Mouse (Mus musculus) cerebellum, postnatal 25 days (tissue): ENCODE data around the gene Rilp.
"Not testable (repeated sequence)": the region's sequence is repeated elsewhere in the genome, so short reads cannot be mapped to it uniquely, and the experiment has no call there.

Experiments
- DNase-seq, 2 experiments: peaks; one replicate each; pipeline ENCODE4 v3.0.0; 2021; ENCODE audit warnings: mixed read lengths in 2 of 2

Gene Rilp

DNA sequence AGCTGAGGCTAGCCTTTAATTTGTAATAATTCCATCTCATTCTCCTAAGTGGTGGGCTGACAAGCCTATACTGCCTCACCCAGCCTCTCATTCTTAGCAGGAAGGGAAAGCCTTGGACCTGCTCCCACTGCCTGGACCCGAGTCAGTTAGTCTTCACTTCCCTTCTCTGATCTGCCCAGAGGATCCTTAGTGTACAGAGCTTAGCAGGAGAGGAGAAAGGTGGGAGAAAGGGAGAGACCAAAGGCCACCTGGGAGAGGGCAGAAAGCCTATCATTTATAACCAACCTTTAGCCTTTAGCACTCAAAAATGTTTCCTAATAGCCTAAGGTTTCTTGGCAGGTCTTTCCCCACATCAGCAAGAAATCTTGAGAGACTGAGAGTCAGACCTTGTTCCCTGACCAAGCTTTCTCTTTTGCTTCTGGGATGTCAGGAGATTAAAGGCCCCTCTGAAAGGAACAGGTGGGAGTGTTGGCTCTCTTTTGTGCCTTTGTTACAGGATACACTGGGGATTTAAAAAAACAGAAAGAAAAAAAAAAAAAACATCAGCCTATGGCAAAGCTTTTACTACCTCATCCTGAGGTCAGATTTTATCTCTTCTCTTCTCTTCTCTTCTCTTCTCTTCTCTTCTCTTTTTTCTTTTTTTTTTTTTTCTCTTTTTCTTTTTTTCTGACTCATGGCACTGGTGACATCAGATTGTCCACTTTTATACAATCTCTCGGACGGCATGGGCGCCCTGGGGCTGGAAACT is 24.6 kb downstream of the Rilp start:
- peak; percentile 61 to 68 for DNase-seq

DNA sequence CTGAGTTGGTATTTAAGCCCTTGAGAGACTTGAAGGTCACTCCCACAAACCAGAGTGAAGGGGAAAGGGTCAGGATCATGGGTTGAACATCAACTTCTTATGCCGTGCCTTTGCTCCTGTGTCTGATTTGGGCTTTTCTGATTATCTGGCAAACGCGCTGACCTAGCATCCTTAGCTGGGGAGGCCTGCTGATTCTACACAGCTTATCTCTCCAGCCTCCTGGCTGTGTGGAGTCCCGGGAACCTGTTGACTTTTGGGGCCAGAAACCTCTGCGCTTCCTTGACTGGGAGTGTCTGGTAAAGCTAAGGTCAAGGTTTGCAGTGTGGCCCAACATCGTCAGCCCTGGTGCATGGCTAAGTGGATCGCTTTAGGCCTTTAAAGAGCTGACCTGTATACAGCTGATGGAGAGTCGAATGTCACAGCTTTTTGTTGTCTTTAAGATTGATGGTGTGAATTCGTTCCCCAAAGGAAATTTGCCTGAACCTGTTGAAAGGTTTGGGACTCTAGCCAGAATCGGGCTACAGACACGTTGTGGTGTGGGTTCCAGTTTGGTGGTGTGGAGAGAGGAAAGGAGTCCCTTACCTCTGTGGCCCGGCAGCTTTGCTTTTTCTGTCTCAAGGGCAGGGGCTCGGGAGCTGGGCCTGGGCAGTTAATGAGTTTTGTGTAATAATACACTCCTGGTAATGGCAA is 25.4 kb downstream of the Rilp start:
- peak; percentile 56 for DNase-seq

DNA sequence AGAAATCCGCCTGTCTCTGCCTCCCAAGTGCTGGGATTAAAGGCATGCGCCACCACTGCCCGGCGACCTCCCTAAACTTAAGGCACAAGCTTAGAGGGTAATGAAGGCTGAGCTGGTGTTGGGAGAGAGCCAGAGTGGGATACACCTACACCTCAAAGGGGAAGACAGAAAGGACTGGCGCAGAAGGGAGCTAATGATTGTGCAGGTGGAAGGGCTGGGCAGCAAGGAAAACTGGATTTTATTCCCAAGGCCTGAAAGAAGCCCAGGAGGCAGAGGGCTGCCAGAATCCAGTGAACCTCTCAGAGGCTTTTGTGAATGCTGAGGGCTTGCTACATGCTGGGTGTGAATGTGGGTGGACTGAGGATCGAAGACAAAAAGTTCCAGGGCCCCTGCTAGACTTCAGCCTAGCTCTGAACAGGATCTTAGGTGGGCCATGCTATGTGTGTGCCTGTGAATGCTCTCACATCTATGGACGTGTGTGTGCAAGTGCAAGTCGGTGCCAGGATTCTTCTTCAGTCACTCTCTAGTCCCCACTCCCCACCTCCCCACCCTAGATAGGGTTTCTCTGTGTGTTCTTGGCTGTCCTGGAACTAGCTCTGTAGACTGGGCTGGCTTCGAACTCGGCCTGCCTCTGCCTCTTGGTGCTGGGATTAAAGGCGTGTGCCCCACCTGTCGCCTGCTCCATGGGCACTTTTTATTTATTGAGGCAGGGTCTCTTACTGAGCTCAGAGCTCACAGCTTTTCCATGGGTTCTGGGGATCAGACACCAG is 26.5 kb downstream of the Rilp start:
- DNase-seq, result no peak

- DNase-seq, result no peak
Measured at GRCm38 (mm10) chr11:75537025-75537414, 27.1 kb downstream of the Rilp start.

GRCm38 (mm10) chr11:75537491-75538183 is 27.7 kb downstream of the Rilp start:
- peak; percentile 68 to 76 for DNase-seq

GRCm38 (mm10) chr11:75538184-75538969 is 28.5 kb downstream of the Rilp start:
- DNase-seq, result peak; percentile 55 to 56

- peak; percentile 40 to 54 for DNase-seq
Measured at GRCm38 (mm10) chr11:75538970-75539299, 29.0 kb downstream of the Rilp start.

- peak in 1 of 2 experiments; percentile 46 for DNase-seq
Measured at GRCm38 (mm10) chr11:75540209-75540608, 30.3 kb downstream of the Rilp start.

- peak; percentile 61 to 68 for DNase-seq
Measured at GRCm38 (mm10) chr11:75540710-75541581, 31.1 kb downstream of the Rilp start.

DNA sequence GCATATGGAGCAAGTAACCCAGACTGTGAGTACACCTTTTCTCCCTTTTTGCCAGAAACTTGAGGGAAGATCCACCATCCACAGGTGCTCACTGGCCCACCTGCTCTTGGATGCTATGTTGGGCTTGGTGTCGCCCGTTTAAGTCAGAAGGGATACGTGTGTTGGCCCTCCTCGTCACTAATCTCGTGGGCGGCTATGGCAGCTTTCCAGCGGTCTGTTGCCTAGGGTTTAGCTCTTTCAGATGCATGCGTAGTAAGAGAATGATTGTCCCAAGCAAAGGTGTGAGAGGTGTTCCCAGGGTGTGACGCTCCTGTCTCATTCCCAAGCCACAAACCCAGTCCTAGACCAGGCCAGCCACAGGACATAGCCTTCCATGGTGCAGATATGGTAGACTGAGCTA is 34.8 kb downstream of the Rilp start:
- peak; percentile 60 to 74 for DNase-seq

- DNase-seq, result no peak
Measured at GRCm38 (mm10) chr11:75546057-75546456, 36.2 kb downstream of the Rilp start.

GRCm38 (mm10) chr11:75549658-75550111 is 39.8 kb downstream of the Rilp start:
- DNase-seq, result peak; percentile 57 to 63

GRCm38 (mm10) chr11:75550200-75550946 is 40.5 kb downstream of the Rilp start:
- peak in 1 of 2 experiments; percentile 41 for DNase-seq

DNA sequence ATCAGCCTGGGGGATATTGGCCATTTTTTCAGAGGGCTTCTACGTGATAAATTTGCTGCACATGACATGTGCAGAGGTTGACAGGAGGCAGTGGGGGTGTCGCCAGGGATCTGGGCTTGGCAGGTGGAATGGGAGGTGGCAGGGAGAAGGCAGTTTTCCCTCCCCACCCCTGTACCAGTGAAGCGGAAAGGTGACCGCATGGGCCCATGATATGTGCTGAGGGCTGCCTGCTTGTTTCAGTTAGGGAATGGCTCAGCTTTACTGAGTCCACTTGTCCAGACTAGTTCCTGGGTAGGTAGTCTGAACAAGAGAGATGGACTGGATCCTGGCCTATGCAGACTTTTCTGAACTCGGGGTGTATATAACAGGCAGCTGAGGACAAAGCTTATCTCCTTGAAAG is 41.4 kb downstream of the Rilp start:
- DNase-seq, result peak; percentile 47 to 49

DNA sequence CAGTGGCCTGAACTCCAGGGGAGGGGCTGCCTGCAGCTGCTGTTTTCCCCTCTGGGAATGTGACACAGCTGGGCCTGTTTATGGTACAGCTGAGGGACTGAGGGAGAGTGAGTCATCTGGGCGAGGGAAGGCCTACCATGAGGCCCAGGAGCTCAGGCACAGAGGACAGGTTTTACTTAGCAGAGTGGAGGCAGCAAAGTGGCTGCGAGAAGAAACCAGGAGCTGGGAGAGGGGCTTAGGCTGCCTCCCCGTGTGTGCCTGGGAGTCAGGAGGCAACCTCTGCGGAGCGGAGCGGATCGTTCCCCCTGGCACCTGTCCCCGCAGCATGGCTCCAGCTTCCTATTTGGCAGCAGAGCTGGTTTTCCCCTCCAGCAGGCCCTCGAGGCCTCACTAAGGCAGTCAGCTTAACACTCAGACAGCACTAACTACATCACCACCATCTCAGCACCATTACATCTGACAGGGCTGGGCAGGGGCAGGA is 42.1 kb downstream of the Rilp start:
- DNase-seq, result peak; percentile 87 to 89

DNA sequence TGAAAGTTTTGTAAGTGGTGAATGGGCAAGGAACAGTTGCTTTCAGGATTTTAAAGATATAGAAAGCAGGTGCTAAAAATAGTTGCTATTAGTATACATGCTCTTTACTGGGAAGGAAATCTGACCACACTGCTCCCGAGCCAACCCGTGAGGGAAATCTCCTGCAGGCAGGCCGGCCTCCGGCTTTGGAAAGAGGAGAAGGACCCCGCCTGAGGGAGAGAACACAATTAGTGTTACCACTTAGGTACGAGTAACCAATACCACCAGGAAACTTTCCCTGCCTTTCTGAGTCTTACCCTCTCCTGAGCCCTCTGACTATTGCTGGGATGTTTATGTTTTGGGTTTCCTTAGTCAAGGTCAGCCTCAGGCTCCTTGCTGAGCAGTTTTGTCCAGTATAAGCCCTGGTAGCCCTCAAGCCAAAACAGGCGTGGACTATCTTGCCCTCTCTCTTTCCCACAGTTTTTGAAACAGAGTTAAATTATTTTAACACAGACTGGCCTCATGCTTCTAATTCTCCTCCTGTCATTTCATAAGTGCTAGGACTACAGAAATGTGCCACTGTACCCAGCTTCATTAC is 43.1 kb downstream of the Rilp start:
- peak in 1 of 2 experiments; percentile 34 for DNase-seq

DNA sequence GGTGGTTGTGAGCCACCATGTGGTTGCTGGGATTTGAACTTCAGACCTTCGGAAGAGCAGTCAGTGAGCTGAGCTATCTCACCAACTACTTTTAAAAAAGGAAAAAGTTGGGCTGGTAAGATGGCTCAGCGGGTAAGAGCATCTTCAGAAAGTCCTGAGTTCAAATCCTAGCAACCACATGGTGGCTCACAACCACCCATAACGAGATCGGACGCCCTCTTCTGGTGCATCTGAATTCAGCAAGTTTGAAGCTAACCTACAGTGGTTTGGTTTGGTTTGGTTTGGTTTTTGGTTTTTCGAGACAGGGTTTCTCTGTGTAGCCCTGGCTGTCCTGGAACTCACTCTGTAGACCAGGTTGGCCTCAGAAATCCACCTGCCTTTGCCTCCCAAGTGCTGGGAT is 46.1 kb downstream of the Rilp start:
- not testable (repeated sequence) for DNase-seq

GRCm38 (mm10) chr11:75557142-75557541 is 47.2 kb downstream of the Rilp start:
- no peak for DNase-seq

- peak in 1 of 2 experiments; percentile 50 for DNase-seq
Measured at GRCm38 (mm10) chr11:75558101-75558500, 48.2 kb downstream of the Rilp start.
